Mouse (Mus musculus): ENCODE results near the gene Clec11a. TPM values are rescaled to one million over a fixed set of nuclear protein-coding genes. Genes with fewer than 3 reads are reported as not detected.
A peak's percentile ranks its signal among the peaks of the same experiment; 100 is the strongest.
"Not testable (repeated sequence)": the region's sequence is repeated elsewhere in the genome, so short reads cannot be mapped to it uniquely, and the experiment has no call there.

The Clec11a gene
- total and polyA plus RNA-seq, 2 experiments from 2014 or later = 3.2 to 3.5 TPM

GRCm38 (mm10) chr7:44305686-44306085 lies 1.0 kb downstream of the Clec11a start:
- no peaks in the 10 kb centered on the region for H3K27me3 ChIP-seq (ENCODE audit: insufficient read depth, low read length)
- DNase-seq (ENCODE audit: low spot score) (no peak), ATAC-seq (ENCODE audit: low FRiP score) (no peak)
- H3K27ac ChIP-seq (ENCODE audit: low read depth, low read length) = peak overlapping the region; percentile 83
- H3K9me3 ChIP-seq (ENCODE audit: low read length) = no peaks in the 10 kb centered on the region
- peak overlapping the region; percentile 55; the same call in 1 of the 2 replicates for H3K4me2 ChIP-seq (ENCODE audit: low read depth, low read length, poor library complexity, severe bottlenecking)
- no peaks in the 10 kb centered on the region for H3K36me3 ChIP-seq (ENCODE audit: insufficient read depth, low read length)
- H3K4me3 ChIP-seq (ENCODE audit: low read depth, low read length) = 0 out of 2 replicates have a peak overlapping the region, but pooled peaks have one; percentile 49
- WGBS = 11% methylated on average over 16 of the region's 16 CpGs
- no peak for TF ChIP-seq CTCF (IDR thresholded peaks at IDR 0.05)
- H3K4me1 ChIP-seq (ENCODE audit: insufficient read depth, low read length) = peaks cover 6% of the 10 kb centered on the region; the same call in 1 of the 2 replicates
- H3K9ac ChIP-seq (replicated peaks; ENCODE audit: low read length, poor library complexity, severe bottlenecking) = no peak overlapping the region

- Histone ChIP-seq H3K4me2 (ENCODE audit: low read depth, low read length, poor library complexity, severe bottlenecking) (peak overlapping the region; percentile 55), H3K36me3 (ENCODE audit: insufficient read depth, low read length) (no peaks in the 10 kb centered on the region), H3K27me3 (ENCODE audit: insufficient read depth, low read length) (no peaks in the 10 kb centered on the region), H3K27ac (ENCODE audit: low read depth, low read length) (peak overlapping the region; percentile 83), H3K4me3 (ENCODE audit: low read depth, low read length) (peak overlapping the region; percentile 49), H3K9me3 (ENCODE audit: low read length) (no peaks in the 10 kb centered on the region), H3K9ac (replicated peaks; ENCODE audit: low read length, poor library complexity, severe bottlenecking) (peak overlapping the region; percentile 70), H3K4me1 (ENCODE audit: insufficient read depth, low read length) (peaks cover 6% of the 10 kb centered on the region; the same call in 1 of the 2 replicates)
- TF ChIP-seq CTCF (IDR thresholded peaks at IDR 0.05) = peak; percentile 31
- DNase-seq (ENCODE audit: low spot score) (peak; percentile 99), ATAC-seq (ENCODE audit: low FRiP score) (peak; percentile 94)
- WGBS = under 1% methylated on average over 49 of the region's 49 CpGs
Observed at GRCm38 (mm10) chr7:44304775-44305641, 1.7 kb downstream of the Clec11a start.

GRCm38 (mm10) chr7:44304463-44304774 lies 2.3 kb downstream of the Clec11a start:
- ATAC-seq (ENCODE audit: low FRiP score) (peak; percentile 38), DNase-seq (ENCODE audit: low spot score) (no peak)
- WGBS = 0% methylated on average over 25 of the region's 25 CpGs
- H3K4me3 ChIP-seq (ENCODE audit: low read depth, low read length) = peak overlapping the region; percentile 49
- H3K27ac ChIP-seq (ENCODE audit: low read depth, low read length) = peak overlapping the region; percentile 83
- H3K4me2 ChIP-seq (ENCODE audit: low read depth, low read length, poor library complexity, severe bottlenecking) = peak overlapping the region; percentile 55
- H3K27me3 ChIP-seq (ENCODE audit: insufficient read depth, low read length) = no peaks in the 10 kb centered on the region
- no peak; the same call in 1 of the 2 replicates for TF ChIP-seq CTCF (IDR thresholded peaks at IDR 0.05)
- no peaks in the 10 kb centered on the region for H3K9me3 ChIP-seq (ENCODE audit: low read length)
- H3K9ac ChIP-seq (replicated peaks; ENCODE audit: low read length, poor library complexity, severe bottlenecking) = peak overlapping the region; percentile 70
- peaks cover 6% of the 10 kb centered on the region; the same call in 1 of the 2 replicates for H3K4me1 ChIP-seq (ENCODE audit: insufficient read depth, low read length)
- no peaks in the 10 kb centered on the region for H3K36me3 ChIP-seq (ENCODE audit: insufficient read depth, low read length)

- TF ChIP-seq CTCF (IDR thresholded peaks at IDR 0.05) = no peak
- peak overlapping the region; percentile 83 for H3K27ac ChIP-seq (ENCODE audit: low read depth, low read length)
- DNase-seq (ENCODE audit: low spot score) (no peak), ATAC-seq (ENCODE audit: low FRiP score) (no peak)
- peak overlapping the region; percentile 49 for H3K4me3 ChIP-seq (ENCODE audit: low read depth, low read length)
- H3K9me3 ChIP-seq (ENCODE audit: low read length) = no peaks in the 10 kb centered on the region
- peak overlapping the region; percentile 55 for H3K4me2 ChIP-seq (ENCODE audit: low read depth, low read length, poor library complexity, severe bottlenecking)
- no peaks in the 10 kb centered on the region for H3K36me3 ChIP-seq (ENCODE audit: insufficient read depth, low read length)
- peak overlapping the region; percentile 70 for H3K9ac ChIP-seq (replicated peaks; ENCODE audit: low read length, poor library complexity, severe bottlenecking)
- peaks cover 6% of the 10 kb centered on the region; the same call in 1 of the 2 replicates for H3K4me1 ChIP-seq (ENCODE audit: insufficient read depth, low read length)
- H3K27me3 ChIP-seq (ENCODE audit: insufficient read depth, low read length) = no peaks in the 10 kb centered on the region
- WGBS = 84% methylated on average over 14 of the region's 14 CpGs
Observed at GRCm38 (mm10) chr7:44303346-44304340, 3.1 kb downstream of the Clec11a start.

GRCm38 (mm10) chr7:44297501-44297900 lies 9.2 kb downstream of the Clec11a start:
- H3K4me2 ChIP-seq (ENCODE audit: low read depth, low read length, poor library complexity, severe bottlenecking); H3K9ac ChIP-seq (replicated peaks; ENCODE audit: low read length, poor library complexity, severe bottlenecking); DNase-seq (ENCODE audit: low spot score); H3K9me3 ChIP-seq (ENCODE audit: low read length); H3K36me3 ChIP-seq (ENCODE audit: insufficient read depth, low read length); H3K27me3 ChIP-seq (ENCODE audit: insufficient read depth, low read length); H3K4me3 ChIP-seq (ENCODE audit: low read depth, low read length); H3K4me1 ChIP-seq (ENCODE audit: insufficient read depth, low read length); H3K27ac ChIP-seq (ENCODE audit: low read depth, low read length); ATAC-seq (ENCODE audit: low FRiP score): not testable (repeated sequence)
- 74% methylated on average over 2 of the region's 2 CpGs for WGBS
